Comparison of ENCODE assay signal across 21 mouse cellular contexts in the genomic region with DNA sequence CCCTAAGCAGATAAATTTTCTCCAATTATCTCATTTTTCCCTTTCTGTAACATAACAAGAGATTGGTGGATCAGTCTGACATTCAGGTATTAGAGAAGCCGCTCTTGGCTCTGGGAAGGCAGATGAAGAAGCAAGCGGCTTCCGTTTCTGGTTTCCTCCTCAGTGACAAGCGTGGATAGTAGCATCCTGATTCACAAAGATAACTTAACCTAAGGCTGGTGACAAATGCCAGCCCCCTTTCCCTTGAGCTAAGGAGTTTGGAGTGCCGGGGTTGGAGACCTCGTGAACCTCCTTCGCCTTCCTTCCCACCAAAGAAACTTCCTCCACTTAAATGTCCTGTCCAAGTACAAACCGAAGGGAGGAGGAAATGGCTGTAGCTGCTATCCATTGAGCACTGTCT. TPM values are rescaled to one million over a fixed set of nuclear protein-coding genes. Genes with fewer than 3 reads are reported as not detected.
DNase-seq lines count a peak whose midpoint lies in the region; ATAC-seq and TF ChIP-seq lines count a peak whose summit lies in the region.
"Had no signal": no experiment of that assay in that cellular context is flagged by ENCODE, and none has a peak within 500 bp of the region (broad histone marks: within the 10 kb centered on the region; RNA-seq: fewer than 3 reads in every experiment).

No protein-coding gene starts in this region.

- ATAC-seq in kidney, embryonic 16.5 days (ENCODE audit: low FRiP score, low TSS enrichment), result no peak
- ATAC-seq in megakaryocyte, adult 5-6 weeks (ENCODE audit: poor library complexity, severe bottlenecking), result no peak
- ATAC-seq in liver, embryonic 15.5 days (ENCODE audit: insufficient read depth), result no peak
- ATAC-seq: hindbrain, embryonic 16.5 days had no signal

- H3K27ac ChIP-seq in kidney, embryonic 16.5 days (ENCODE audit: low read length), result peak overlapping the region; percentile 57; the same call in 1 of the 2 replicates
- H3K27ac ChIP-seq in liver, embryonic 15.5 days (replicated peaks), result 0 out of 2 replicates have a peak overlapping the region, but pooled peaks have one; percentile 19
- H3K27ac ChIP-seq: heart, embryonic 10.5 days; limb, embryonic 13.5 days; midbrain, embryonic 10.5 days; neural tube, embryonic 13.5 days had no signal

- H3K4me1 ChIP-seq in kidney, embryonic 16.5 days (ENCODE audit: insufficient read depth, low read length), result peaks cover 21% of the 10 kb centered on the region; the same call in 1 of the 2 replicates
- H3K4me1 ChIP-seq in megakaryocyte, embryonic 14.5 days, result peaks cover 95% of the 10 kb centered on the region
- H3K4me1 ChIP-seq in E14TG2a.4 (replicated peaks; ENCODE audit: low read depth, low read length), result peaks cover 59% of the 10 kb centered on the region
- peaks cover 43% of the 10 kb centered on the region for H3K4me1 ChIP-seq in liver, embryonic 15.5 days (replicated peaks)

- intact Hi-C loops in left cerebral cortex, postnatal 10 days (cut with DNase I), result no loop called here

- H3K9ac ChIP-seq in kidney, embryonic 16.5 days (replicated peaks; ENCODE audit: low read length), result no peak overlapping the region
- H3K9ac ChIP-seq in liver, embryonic 15.5 days, result no peak overlapping the region
- H3K9ac ChIP-seq: limb, embryonic 13.5 days; neural tube, embryonic 13.5 days had no signal

- H3K36me3 ChIP-seq in kidney, embryonic 16.5 days (ENCODE audit: insufficient read depth, low read length), result no peaks in the 10 kb centered on the region
- H3K36me3 ChIP-seq in megakaryocyte, embryonic 14.5 days (replicated peaks; ENCODE audit: low read length), result peaks cover 57% of the 10 kb centered on the region
- no peaks in the 10 kb centered on the region for H3K36me3 ChIP-seq in E14TG2a.4 (ENCODE audit: insufficient read depth, low read length)
- H3K36me3 ChIP-seq in liver, embryonic 15.5 days (replicated peaks), result no peaks in the 10 kb centered on the region
- H3K36me3 ChIP-seq: G1E; heart, embryonic 10.5 days; limb, embryonic 13.5 days; midbrain, embryonic 10.5 days; neural tube, embryonic 13.5 days had no signal

- no peak overlapping the region for H3K4me2 ChIP-seq in kidney, embryonic 16.5 days (replicated peaks; ENCODE audit: low read depth, low read length)
- no peak overlapping the region for H3K4me2 ChIP-seq in liver, embryonic 15.5 days
- H3K4me2 ChIP-seq: limb, embryonic 13.5 days; neural tube, embryonic 13.5 days had no signal

- 79% methylated on average over 8 of the region's 8 CpGs for whole genome bisulfite sequencing in kidney, embryonic 16.5 days
- WGBS in liver, embryonic 15.5 days (ENCODE audit: insufficient replicate concordance), result 14% methylated on average over 8 of the region's 8 CpGs

- no peak for DNase-seq in kidney, adult 11 months
- DNase-seq in right cerebral cortex, postnatal 25 days, result no peak
- DNase-seq in left cerebral cortex, postnatal 10 days (ENCODE audit: extremely low spot score in 1 of 2, low spot score in 2 of 2), result no peak
- DNase-seq: adrenal gland, adult 2 months; B cell, adult 2 months; cerebellum, adult 11-12 months; cerebellum, postnatal 25 days; gastrocnemius, postnatal 25 days; kidney, adult 18-20 months; right cerebral cortex, postnatal 14 days had no signal

- H3K4me3 ChIP-seq in kidney, embryonic 16.5 days (ENCODE audit: low read length), result no peak overlapping the region
- H3K4me3 ChIP-seq in megakaryocyte, embryonic 14.5 days (replicated peaks), result peak overlapping the region; percentile 64
- H3K4me3 ChIP-seq in E14TG2a.4 (replicated peaks; ENCODE audit: low read length), result peak overlapping the region; percentile 37
- no peak overlapping the region for H3K4me3 ChIP-seq in liver, embryonic 15.5 days (replicated peaks)
- H3K4me3 ChIP-seq: heart, embryonic 10.5 days; limb, embryonic 13.5 days; midbrain, embryonic 10.5 days; neural tube, embryonic 13.5 days had no signal

- H3K27me3 ChIP-seq in kidney, embryonic 16.5 days (ENCODE audit: insufficient read depth, low read length), result no peaks in the 10 kb centered on the region
- H3K27me3 ChIP-seq in megakaryocyte, embryonic 14.5 days (replicated peaks), result no peaks in the 10 kb centered on the region
- H3K27me3 ChIP-seq in E14TG2a.4 (ENCODE audit: insufficient read depth, low read length), result no peaks in the 10 kb centered on the region
- peaks cover 55% of the 10 kb centered on the region for H3K27me3 ChIP-seq in liver, embryonic 15.5 days
- H3K27me3 ChIP-seq: limb, embryonic 13.5 days; neural tube, embryonic 13.5 days had no signal

- TF ChIP-seq CTCF in E14TG2a.4 (conservative IDR thresholded peaks at IDR 0.05; ENCODE audit: low read length), result no peak

- no peaks in the 10 kb centered on the region for H3K9me3 ChIP-seq in kidney, embryonic 16.5 days (ENCODE audit: low read length)
- H3K9me3 ChIP-seq in megakaryocyte, embryonic 14.5 days, result no peaks in the 10 kb centered on the region
- H3K9me3 ChIP-seq in E14TG2a.4 (ENCODE audit: low read length), result no peaks in the 10 kb centered on the region
- no peaks in the 10 kb centered on the region for H3K9me3 ChIP-seq in liver, embryonic 15.5 days (replicated peaks)
- H3K9me3 ChIP-seq: G1E; heart, embryonic 10.5 days; limb, embryonic 13.5 days; midbrain, embryonic 10.5 days; neural tube, embryonic 13.5 days had no signal

RNA-seq across cellular contexts. Expression of gene Tbc1d7, which starts 45.8 kb away (rescaled TPM):
- 57.3 and 58.0 TPM in 2 replicates for polyA plus RNA-seq in kidney, embryonic 16.5 days (2015; fragmentation: Nextera tagmentation; extraction: Ambion mirVana)
- 2.7 and 6.9 TPM in 2 replicates for polyA plus RNA-seq in megakaryocyte, embryonic 14.5 days (2012; ENCODE audit: insufficient read depth, low replicate concordance)
- 6.7 and 10.6 TPM in 2 replicates for total RNA-seq in megakaryocyte, adult 5-6 weeks (2015)
- 3.4 and 4.9 TPM in 2 replicates for total RNA-seq in megakaryocyte, adult 5-6 weeks (2017)
- polyA plus RNA-seq in liver, embryonic 15.5 days (2015; fragmentation: Nextera tagmentation; extraction: Ambion mirVana), result 12.3 and 13.7 TPM in 2 replicates
- 10 to 100 TPM; 35.9 to 36.0 TPM for total RNA-seq in left cerebral cortex, postnatal 10 days (2021)

Comparison
In these comparisons a context has a peak if more than half of its experiments do, and no peak if none do; other contexts are left out.
1. H3K4me3 ChIP-seq: peak in megakaryocyte, embryonic 14.5 days (single experiment) and E14TG2a.4 (single experiment); none in kidney, embryonic 16.5 days (single experiment) and liver, embryonic 15.5 days (single experiment).